Mouse (Mus musculus) regulatory T cell (primary cell): ENCODE data around the gene Srebf1.

Experiments
- in situ Hi-C: fragments of 300-600 bp; cut with MboI, MseI; formaldehyde crosslinking; loops from one replicate; pipeline ENCODE4 v1.15.1; 2025; ENCODE audit warnings: high pct_unique_total_duplicates

Gene Srebf1

GRCm38 (mm10) chr11:60208201-60208600 lies 14.2 kb downstream of the Srebf1 start:
- in situ Hi-C loops, result no loop called here

GRCm38 (mm10) chr11:60206207-60206606 lies 16.2 kb downstream of the Srebf1 start:
- in situ Hi-C loops, result no loop called here

- in situ Hi-C loops, result no loop called here
These were observed 17.4 kb downstream of the Srebf1 start for GRCm38 (mm10) chr11:60205026-60205425.

GRCm38 (mm10) chr11:60202710-60203638 lies 19.4 kb downstream of the Srebf1 start:
- in situ Hi-C loops, result loop anchor here (5.0 kb wide), 1 partner anchor 61 kb away; no protein-coding TSS in a partner anchor

- in situ Hi-C loops, result loop anchor here (5.0 kb wide), 1 partner anchor 58 kb away; no protein-coding TSS in a partner anchor
These were observed 22.0 kb downstream of the Srebf1 start for GRCm38 (mm10) chr11:60200384-60200783.

GRCm38 (mm10) chr11:60199702-60200184 lies 22.6 kb downstream of the Srebf1 start:
- in situ Hi-C loops, result loop anchor here (5.0 kb wide), 2 partner anchors 57 to 102 kb away; no protein-coding TSS in a partner anchor

- in situ Hi-C loops, result loop anchor here (5.0 kb wide), 1 partner anchor 101 kb away; no protein-coding TSS in a partner anchor
These were observed 23.7 kb downstream of the Srebf1 start for GRCm38 (mm10) chr11:60198651-60199050.

- in situ Hi-C loops, result loop anchor here (5.0 kb wide), 1 partner anchor 101 kb away; no protein-coding TSS in a partner anchor
These were observed 24.3 kb downstream of the Srebf1 start for GRCm38 (mm10) chr11:60197998-60198619.

- in situ Hi-C loops, result loop anchor here (5.0 kb wide), 1 partner anchor 99 kb away; no protein-coding TSS in a partner anchor
These were observed 26.0 kb downstream of the Srebf1 start for GRCm38 (mm10) chr11:60196344-60196743.

- in situ Hi-C loops, result loop anchor here (5.0 kb wide), 1 partner anchor 98 kb away; no protein-coding TSS in a partner anchor
These were observed 27.3 kb downstream of the Srebf1 start for GRCm38 (mm10) chr11:60195108-60195507.

- in situ Hi-C loops, result no loop called here
These were observed 28.8 kb downstream of the Srebf1 start for GRCm38 (mm10) chr11:60193556-60193955.

- in situ Hi-C loops, result no loop called here
These were observed 29.8 kb downstream of the Srebf1 start for GRCm38 (mm10) chr11:60192534-60192933.

- in situ Hi-C loops, result no loop called here
These were observed 32.2 kb downstream of the Srebf1 start for GRCm38 (mm10) chr11:60190055-60190641.

- in situ Hi-C loops, result no loop called here
These were observed 32.8 kb downstream of the Srebf1 start for GRCm38 (mm10) chr11:60189501-60190040.

- in situ Hi-C loops, result no loop called here
These were observed 34.0 kb downstream of the Srebf1 start for GRCm38 (mm10) chr11:60188275-60188853.

GRCm38 (mm10) chr11:60187070-60187469 lies 35.3 kb downstream of the Srebf1 start:
- in situ Hi-C loops, result no loop called here

GRCm38 (mm10) chr11:60185396-60186231 lies 36.8 kb downstream of the Srebf1 start:
- in situ Hi-C loops, result no loop called here

GRCm38 (mm10) chr11:60184346-60185325 lies 37.7 kb downstream of the Srebf1 start:
- in situ Hi-C loops, result no loop called here

GRCm38 (mm10) chr11:60182741-60183140 lies 39.6 kb downstream of the Srebf1 start:
- in situ Hi-C loops, result no loop called here
